Mouse (Mus musculus) lung, postnatal 0 days (tissue): ENCODE measurements around the gene Gm17018.

Experiments
- CTCF ChIP-seq: IDR thresholded peaks from 2 replicates; pipeline ENCODE4 v1.5.1; 2016; ENCODE audit warnings: antibody characterized with exemption, mild to moderate bottlenecking
- EP300 ChIP-seq: IDR thresholded peaks from 2 replicates; pipeline ENCODE4 v1.6.1; 2016; ENCODE audit warnings: antibody characterized with exemption, mild to moderate bottlenecking, control low read depth

GRCm38 (mm10) chr19:45614375-45614774 lies 54.0 kb downstream of the Gm17018 start:
- TF ChIP-seq CTCF, result no peak
- no peak for TF ChIP-seq EP300
